Mouse (Mus musculus): ENCODE results near the gene 1700025C18Rik. TPM values are rescaled to one million over a fixed set of nuclear protein-coding genes. Genes with fewer than 3 reads are reported as not detected.

1700025C18Rik gene
- not detected for polyA plus RNA-seq (2017; shearing (Covaris generic))

GRCm38 (mm10) chr2:165090650-165091049 lies at the start of gene 1700025C18Rik:
Gene 1700025C18Rik, minus strand, starts transcription at chr2:165090750.

DNA sequence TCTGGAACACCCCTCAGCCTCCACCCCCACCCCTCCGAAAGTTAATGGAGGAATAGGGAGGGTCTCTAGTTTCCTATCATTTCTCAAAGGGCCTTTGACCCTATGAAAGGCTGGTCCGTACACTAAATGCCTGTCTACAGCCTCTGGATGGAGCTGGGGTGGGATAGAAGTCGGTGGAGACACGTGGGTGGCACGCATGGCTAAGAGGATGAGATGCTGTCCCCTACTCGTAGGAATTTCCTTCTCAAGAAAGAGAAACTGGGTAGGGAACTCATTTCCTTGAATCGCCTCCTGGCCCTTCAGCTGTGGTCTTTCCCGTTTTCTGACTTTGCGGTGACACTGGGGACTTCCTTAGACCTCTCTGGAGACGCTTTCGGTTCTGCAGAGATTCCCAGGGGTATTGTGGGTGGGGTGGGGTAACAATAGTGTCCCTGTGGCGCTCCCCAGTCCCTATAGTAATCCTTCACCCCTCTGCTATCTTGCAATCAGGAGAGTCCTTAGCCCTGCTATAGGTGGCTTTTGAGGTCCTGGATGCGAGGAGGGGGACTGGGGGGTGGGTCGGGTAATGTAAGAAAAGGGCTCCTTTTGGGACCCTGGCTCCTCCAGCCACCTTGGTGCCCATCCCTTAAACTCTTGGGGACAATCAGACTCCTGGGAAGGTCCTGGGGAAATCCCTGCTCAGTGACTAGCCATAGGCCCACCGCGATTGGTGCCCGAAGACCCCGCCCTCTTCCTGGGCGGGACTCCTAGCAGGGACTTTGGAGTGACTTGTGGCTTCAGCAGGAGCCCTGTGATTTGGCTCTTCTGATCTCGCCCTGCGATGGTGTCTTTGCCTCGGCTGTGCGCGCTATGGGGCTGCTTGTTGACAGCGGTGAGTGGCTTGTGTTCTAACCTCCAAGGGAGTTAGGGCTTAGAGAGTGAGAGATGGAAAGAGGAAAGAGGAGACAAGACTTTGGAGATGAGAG lies 35.4 kb downstream of the 1700025C18Rik start, which contains the start of gene Cd40:
Gene Cd40 (plus strand): TSS at position 740 of the 965 bp plus-strand sequence.

GRCm38 (mm10) chr2:165034131-165035057 lies 56.2 kb downstream of the 1700025C18Rik start, which contains the start of gene Ncoa5:
Gene Ncoa5, minus strand, starts transcription at chr2:165034867.

Other genes with a start within 250 kb of the 1700025C18Rik start
- 5.0 TPM for gene Pltp, start 233.0 kb downstream of the 1700025C18Rik start, polyA plus RNA-seq (2017; shearing (Covaris generic))
- 133 TPM for gene Pcif1, start 211.4 kb downstream of the 1700025C18Rik start, polyA plus RNA-seq (2017; shearing (Covaris generic))
- gene Zfp335, start 179.0 kb downstream of the 1700025C18Rik start, polyA plus RNA-seq (2017; shearing (Covaris generic)) = 40.2 TPM
- 3.1 TPM for gene Mmp9, start 150.0 kb downstream of the 1700025C18Rik start, polyA plus RNA-seq (2017; shearing (Covaris generic))
- 0.54 TPM for gene Slc12a5, start 129.9 kb downstream of the 1700025C18Rik start, polyA plus RNA-seq (2017; shearing (Covaris generic))
- 36.7 TPM for gene Ncoa5, start 55.9 kb downstream of the 1700025C18Rik start, polyA plus RNA-seq (2017; shearing (Covaris generic))
- not detected for gene Cd40, start 35.1 kb downstream of the 1700025C18Rik start, polyA plus RNA-seq (2017; shearing (Covaris generic))
- not detected for gene Cdh22, start 144.1 kb upstream of the 1700025C18Rik start, polyA plus RNA-seq (2017; shearing (Covaris generic))
- gene Slc35c2, start 197.1 kb upstream of the 1700025C18Rik start, polyA plus RNA-seq (2017; shearing (Covaris generic)) = 39.0 TPM
- gene Elmo2, start 235.7 kb upstream of the 1700025C18Rik start, polyA plus RNA-seq (2017; shearing (Covaris generic)) = 31.8 TPM